Mouse (Mus musculus): ENCODE results near the gene Trak1. TPM values are rescaled to one million over a fixed set of nuclear protein-coding genes. Genes with fewer than 3 reads are reported as not detected.

Gene Trak1
- total and polyA plus RNA-seq, 3 experiments, result 8.2 to 28.6 (median 18.1) TPM

DNA sequence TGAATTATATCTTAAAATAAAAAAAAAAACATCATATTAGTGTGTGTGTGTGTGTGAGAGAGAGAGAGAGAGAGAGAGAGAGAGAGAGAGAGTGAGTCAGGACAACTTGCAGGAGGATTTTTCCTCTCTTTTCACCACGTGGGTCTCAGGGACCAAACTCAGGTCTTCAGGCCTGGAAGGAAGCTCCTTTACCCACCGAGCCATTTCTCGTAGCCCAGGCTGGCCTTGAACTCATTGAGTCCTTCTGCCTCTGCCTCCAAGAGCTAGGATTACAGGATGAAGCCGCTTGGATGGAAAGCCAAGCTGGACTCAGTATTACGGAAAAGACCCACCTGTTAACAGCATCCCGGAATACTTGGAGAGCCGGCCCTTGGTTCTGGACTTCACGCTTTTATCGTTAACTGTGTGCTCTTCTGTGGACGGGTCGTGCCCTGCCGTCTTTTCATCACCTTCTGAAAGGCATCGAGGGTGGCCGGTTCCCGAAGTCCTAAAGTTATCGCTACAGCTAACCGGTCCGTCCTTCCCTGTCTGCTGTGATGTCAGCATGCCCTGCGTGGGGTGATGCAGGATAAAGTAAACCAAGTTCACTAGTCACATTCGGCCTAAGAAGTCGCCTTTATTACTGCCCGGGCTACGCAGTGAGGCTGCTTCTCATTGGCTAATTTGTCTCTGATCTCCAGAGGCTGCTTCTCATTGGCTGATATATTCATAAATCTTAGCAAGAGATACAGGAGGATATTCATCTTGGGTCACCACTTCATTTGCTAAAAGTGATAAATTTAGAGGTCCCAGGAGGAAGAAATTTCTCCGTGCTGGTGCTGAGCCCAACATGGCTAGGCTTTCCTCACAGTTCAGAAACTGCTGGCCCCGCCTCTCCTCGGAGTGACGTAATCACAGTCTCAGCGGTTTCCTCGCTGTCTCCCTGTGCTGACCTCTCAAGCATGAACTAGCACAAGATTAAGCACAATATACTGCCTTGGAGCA is 11.7 kb upstream of the Trak1 start (continued):
- TF ChIP-seq ETS1 (conservative IDR thresholded peaks at IDR 0.05; ENCODE audit: low read depth, low read length), result peak; percentile 20; the same call in 1 of the 2 replicates

DNA sequence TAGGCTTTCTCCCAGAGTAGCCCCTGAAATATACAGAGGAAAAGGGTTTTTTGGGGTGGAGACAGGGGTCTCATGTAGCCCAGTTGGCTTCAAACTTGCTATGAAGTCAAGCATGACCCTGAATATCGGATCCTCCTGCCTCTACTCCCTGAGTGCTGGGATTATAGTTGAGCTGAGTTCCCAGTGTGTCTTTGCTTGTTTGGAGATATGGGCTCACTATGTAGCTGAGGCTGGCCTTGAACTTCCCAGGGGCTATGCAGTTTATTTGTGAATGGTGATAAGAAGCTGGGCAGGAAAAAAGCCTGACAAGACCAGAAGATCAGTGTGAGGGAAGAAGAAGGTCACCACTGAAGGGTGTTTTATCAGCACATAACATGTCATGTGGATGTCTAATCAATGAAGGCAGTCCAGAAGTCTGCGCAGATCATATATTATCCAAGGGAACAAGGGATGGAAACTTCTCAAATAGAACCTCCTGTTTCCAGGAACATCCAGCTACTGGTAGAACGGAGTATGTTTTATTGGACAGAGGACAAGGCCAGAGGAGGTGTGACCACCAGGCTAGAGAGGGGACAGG is 10.9 kb upstream of the Trak1 start:
- Histone ChIP-seq H3K4me3 (replicated peaks in 1 of 3; ENCODE audit: low read depth in 2 of 3, low read length in 2 of 3, poor library complexity in 1 of 3) (peak overlapping the region; percentile 79 to 89 (median 80)), H3K4me1 (ENCODE audit: control insufficient read depth in 1 of 2, insufficient read depth in 2 of 2) (peaks cover 3 to 8% of the 10 kb centered on the region in 2 experiments; a peak in 2 of 4 replicates), H3K36me3 (replicated peaks in 1 of 2; ENCODE audit: control insufficient read depth in 1 of 2, insufficient read depth in 1 of 2, low read length in 1 of 2) (peaks cover 6 to 20% of the 10 kb centered on the region in 2 experiments), H3K9me3 (replicated peaks; ENCODE audit: low read length) (peaks cover 30% of the 10 kb centered on the region), H3K27me3 (replicated peaks) (peaks cover 11% of the 10 kb centered on the region), H3K27ac (ENCODE audit: insufficient read depth, low read depth) (peak overlapping the region; percentile 22; the same call in 1 of the 2 replicates), H3K9ac (ENCODE audit: insufficient read depth, low read depth) (peak overlapping the region; percentile 43; the same call in 1 of the 2 replicates), H3K4me2 (ENCODE audit: insufficient read depth, low read depth, poor library complexity, severe bottlenecking) (peak overlapping the region; percentile 61), H3K79me2 (replicated peaks; ENCODE audit: control insufficient read depth, extremely low read depth, insufficient read depth, poor library complexity, severe bottlenecking) (peaks cover 9% of the 10 kb centered on the region)
- TF ChIP-seq PAX5 (IDR thresholded peaks at IDR 0.05; ENCODE audit: low read length), result no peak
- TF ChIP-seq MYC (IDR thresholded peaks at IDR 0.05; ENCODE audit: low read depth, low read length), result no peak
- TF ChIP-seq E2F4 (IDR thresholded peaks at IDR 0.05; ENCODE audit: insufficient replicate concordance, low read depth, low read length), result no peak
- TF ChIP-seq USF2 (conservative IDR thresholded peaks at IDR 0.05; ENCODE audit: low read depth, low read length), result no peak
- TF ChIP-seq CHD1 (IDR thresholded peaks at IDR 0.05; ENCODE audit: low read depth, low read length), result no peak
- no peak for TF ChIP-seq GABPA (IDR thresholded peaks at IDR 0.05; ENCODE audit: insufficient replicate concordance, low read depth, low read length)
- TF ChIP-seq ETS1 (conservative IDR thresholded peaks at IDR 0.05; ENCODE audit: low read depth, low read length), result no peak
- no peak for TF ChIP-seq HCFC1 (IDR thresholded peaks at IDR 0.05; ENCODE audit: low read depth, low read length)
- TF ChIP-seq MXI1 (IDR thresholded peaks at IDR 0.05; ENCODE audit: low read depth, low read length), result no peak
- TF ChIP-seq SIN3A (IDR thresholded peaks at IDR 0.05; ENCODE audit: low read length), result no peak
- no peak for TF ChIP-seq ELF1 (IDR thresholded peaks at IDR 0.05; ENCODE audit: low read depth, low read length)
- TF ChIP-seq IRF4 (IDR thresholded peaks at IDR 0.05; ENCODE audit: low read depth, low read length), result no peak
- no peak for TF ChIP-seq MEF2A (IDR thresholded peaks at IDR 0.05; ENCODE audit: borderline replicate concordance, low read depth, low read length)
- TF ChIP-seq CTCF (conservative IDR thresholded peaks at IDR 0.05 in 1 of 2, IDR thresholded peaks at IDR 0.05 in 1 of 2; ENCODE audit: low read depth in 2 of 2, low read length in 2 of 2), result no peak
- TF ChIP-seq NELFE (IDR thresholded peaks at IDR 0.05; ENCODE audit: low read depth, low read length), result no peak
- TF ChIP-seq POLR2A (IDR thresholded peaks at IDR 0.05; ENCODE audit: low read depth, low read length), result no peak
- no peak for TF ChIP-seq MAFK (IDR thresholded peaks at IDR 0.05; ENCODE audit: insufficient replicate concordance, low read length)
- no peak for TF ChIP-seq MAX (IDR thresholded peaks at IDR 0.05; ENCODE audit: low read length)
- dilution Hi-C loops (cut with MboI; ENCODE audit: extremely low pct_ligation_motif_present, extremely low pct_unique_long_range_greater_than_20kb, low sequenced_read_pairs) (no loop called here), in situ Hi-C loops (cut with MboI; ENCODE audit: low pct_ligation_motif_present, low pct_unique_long_range_greater_than_20kb, low sequenced_read_pairs) (no loop called here)
- DNase-seq (ENCODE audit: extremely low read depth), result no peak
